Mouse (Mus musculus) thymus, postnatal 36 days (tissue): ENCODE measurements around the gene Six1.
"Not testable (repeated sequence)": the region's sequence is repeated elsewhere in the genome, so short reads cannot be mapped to it uniquely, and the experiment has no call there.

ENCODE experiments used
- DNase-seq, 2 experiments: peaks; one replicate each; pipeline ENCODE4 v3.0.0; 2022; ENCODE audit warnings: mixed read lengths in 2 of 2

The Six1 gene

GRCm38 (mm10) chr12:73053668-73054241 lies at the start of gene Six1:
TSS of gene Six1 (minus strand) at chr12:73053887.
- DNase-seq = peak in 1 of 2 experiments; percentile 34

- DNase-seq = no peak
Measured at GRCm38 (mm10) chr12:73098593-73098992, 44.9 kb upstream of the Six1 start.

GRCm38 (mm10) chr12:73096177-73096576 lies 42.5 kb upstream of the Six1 start:
- DNase-seq = not testable (repeated sequence)

- no peak for DNase-seq
Measured at GRCm38 (mm10) chr12:73094605-73095004, 40.9 kb upstream of the Six1 start.

GRCm38 (mm10) chr12:73094189-73094588 lies 40.5 kb upstream of the Six1 start:
- no peak for DNase-seq

GRCm38 (mm10) chr12:73090672-73091335 lies 37.1 kb upstream of the Six1 start:
- no peak for DNase-seq

GRCm38 (mm10) chr12:73088911-73089310 lies 35.2 kb upstream of the Six1 start:
- no peak for DNase-seq

GRCm38 (mm10) chr12:73088500-73088899 lies 34.8 kb upstream of the Six1 start:
- DNase-seq = no peak

- DNase-seq = no peak
Measured at GRCm38 (mm10) chr12:73087086-73087485, 33.4 kb upstream of the Six1 start.

GRCm38 (mm10) chr12:73085739-73086630 lies 32.3 kb upstream of the Six1 start:
- no peak for DNase-seq

GRCm38 (mm10) chr12:73083773-73084172 lies 30.1 kb upstream of the Six1 start:
- no peak for DNase-seq

GRCm38 (mm10) chr12:73081828-73082227 lies 28.1 kb upstream of the Six1 start:
- not testable (repeated sequence) for DNase-seq

- DNase-seq = no peak
Measured at GRCm38 (mm10) chr12:73060805-73061410, 7.2 kb upstream of the Six1 start.

GRCm38 (mm10) chr12:73057492-73057891 lies 3.8 kb upstream of the Six1 start:
- no peak for DNase-seq

- DNase-seq = no peak
Measured at GRCm38 (mm10) chr12:73055451-73055850, 1.8 kb upstream of the Six1 start.

GRCm38 (mm10) chr12:73054576-73055185 lies 994 bp upstream of the Six1 start:
- DNase-seq = no peak

- no peak for DNase-seq
Measured at GRCm38 (mm10) chr12:73052651-73053591, 766 bp downstream of the Six1 start.

- no peak for DNase-seq
Measured at GRCm38 (mm10) chr12:73052036-73052650, 1.5 kb downstream of the Six1 start.

GRCm38 (mm10) chr12:73050811-73051580 lies 2.7 kb downstream of the Six1 start:
- DNase-seq = no peak

- DNase-seq = no peak
Measured at GRCm38 (mm10) chr12:73050305-73050704, 3.4 kb downstream of the Six1 start.
